Mouse (Mus musculus) MEL (cell line): Measurements from ENCODE around the gene Grm5. TPM values are rescaled to one million over a fixed set of nuclear protein-coding genes. Genes with fewer than 3 reads are reported as not detected.

ENCODE experiments used
- DNase-seq: peaks from one replicate; pipeline ENCODE4 v3.0.0; 2011; ENCODE audit warnings: low read depth, low spot score
- H3K27ac ChIP-seq: 2 replicates; pipeline ENCODE4 v1.5.1; 2012; ENCODE audit warnings: low read depth, mild to moderate bottlenecking, control low read depth, low read length, moderate library complexity; ENCODE audit not compliant: control insufficient read depth
- H3K27me3 ChIP-seq, 2 experiments: fragments of 150-350 bp in 1 of 2; sonication (generic) in 1 of 2; 2 replicates each; pipeline ENCODE4 v1.6.1; 2012; ENCODE audit warnings: low read length in 2 of 2, mild to moderate bottlenecking in 2 of 2, improper control_type of control experiment in 1 of 2, moderate library complexity in 1 of 2; ENCODE audit not compliant: insufficient read depth in 2 of 2, control insufficient read depth in 1 of 2
- H3K36me3 ChIP-seq, 2 experiments: 2 replicates each; pipeline ENCODE4 v1.6.1; 2012 to 2014; ENCODE audit warnings: low read length in 2 of 2, improper control_type of control experiment in 1 of 2, inconsistent platforms in 1 of 2, mild to moderate bottlenecking in 1 of 2; ENCODE audit not compliant: insufficient read depth in 2 of 2, control insufficient read depth in 1 of 2
- H3K4me1 ChIP-seq, 2 experiments: fragments of 150-350 bp in 1 of 2; sonication (generic) in 1 of 2; 2 replicates each; pipeline ENCODE4 v1.6.1; 2012; ENCODE audit warnings: low read length in 2 of 2, improper control_type of control experiment in 1 of 2, mild to moderate bottlenecking in 1 of 2; ENCODE audit not compliant: insufficient read depth in 2 of 2, control insufficient read depth in 1 of 2
- H3K4me3 ChIP-seq, 2 experiments: fragments of 150-350 bp in 1 of 2; sonication (generic) in 1 of 2; 2 replicates each; pipeline ENCODE4 v1.5.1; 2012; ENCODE audit warnings: low read depth in 2 of 2, low read length in 2 of 2, mild to moderate bottlenecking in 2 of 2, moderate library complexity in 2 of 2, control low read depth in 1 of 2, improper control_type of control experiment in 1 of 2; ENCODE audit not compliant: control insufficient read depth in 1 of 2, insufficient read depth in 1 of 2
- H3K79me2 ChIP-seq: 2 replicates; pipeline ENCODE4 v1.6.1; 2012; ENCODE audit warnings: mild to moderate bottlenecking, low read length, moderate library complexity; ENCODE audit not compliant: control insufficient read depth, poor library complexity, insufficient read depth
- H3K9ac ChIP-seq: 2 replicates; pipeline ENCODE4 v1.6.1; 2012; ENCODE audit warnings: low read depth, mild to moderate bottlenecking, control low read depth, low read length, moderate library complexity; ENCODE audit not compliant: control insufficient read depth, poor library complexity, severe bottlenecking
- H3K9me3 ChIP-seq: fragments of 150-350 bp; sonication (generic); replicated peaks from 2 replicates; pipeline ENCODE4 v1.6.1; 2012; ENCODE audit warnings: mild to moderate bottlenecking, low read length, improper control_type of control experiment, moderate library complexity; ENCODE audit not compliant: insufficient read depth
- BHLHE40 ChIP-seq: IDR thresholded peaks from 2 replicates; pipeline ENCODE4 v1.6.1; 2012; ENCODE audit warnings: low read depth, mild to moderate bottlenecking, inconsistent platforms, low read length, improper control_type of control experiment, borderline replicate concordance
- ELF1 ChIP-seq: IDR thresholded peaks from 2 replicates; pipeline ENCODE4 v1.6.1; 2014; ENCODE audit warnings: low read depth, mild to moderate bottlenecking, inconsistent platforms, low read length, improper control_type of control experiment, moderate library complexity
- EP300 ChIP-seq, 2 experiments: IDR thresholded peaks; 2 replicates each; pipeline ENCODE4 v1.6.1; 2011; ENCODE audit warnings: improper control_type of control experiment in 2 of 2, low read length in 2 of 2, low read depth in 1 of 2, mild to moderate bottlenecking in 1 of 2
- ETS1 ChIP-seq: IDR thresholded peaks from 2 replicates; pipeline ENCODE4 v1.6.1; 2012; ENCODE audit warnings: low read depth, mild to moderate bottlenecking, inconsistent platforms, low read length, improper control_type of control experiment, moderate library complexity
- GABPA ChIP-seq: IDR thresholded peaks from 2 replicates; pipeline ENCODE4 v1.6.1; 2012; ENCODE audit warnings: low read depth, mild to moderate bottlenecking, inconsistent platforms, low read length, improper control_type of control experiment, moderate library complexity
- GATA1 ChIP-seq: IDR thresholded peaks from 2 replicates; pipeline ENCODE4 v1.6.1; 2011; ENCODE audit warnings: low read depth, low read length, improper control_type of control experiment
- JUND ChIP-seq: IDR thresholded peaks from 2 replicates; pipeline ENCODE4 v1.6.1; 2011; ENCODE audit warnings: low read depth, mild to moderate bottlenecking, improper control_type of control experiment, low read length
- KAT2A ChIP-seq: conservative IDR thresholded peaks from 2 replicates; pipeline ENCODE4 v1.6.1; 2012; ENCODE audit warnings: low read depth, low read length, improper control_type of control experiment, inconsistent platforms
- MAFK ChIP-seq: IDR thresholded peaks from 2 replicates; pipeline ENCODE4 v1.6.1; 2011; ENCODE audit warnings: low read depth, mild to moderate bottlenecking, low read length, improper control_type of control experiment, borderline replicate concordance
- MAX ChIP-seq: IDR thresholded peaks from 2 replicates; pipeline ENCODE4 v1.6.1; 2011; ENCODE audit warnings: low read length, improper control_type of control experiment
- MAZ ChIP-seq: IDR thresholded peaks from 2 replicates; pipeline ENCODE4 v1.6.1; 2012; ENCODE audit warnings: low read depth, mild to moderate bottlenecking, inconsistent platforms, low read length, improper control_type of control experiment
- MXI1 ChIP-seq: IDR thresholded peaks from 2 replicates; pipeline ENCODE4 v1.6.1; 2011; ENCODE audit warnings: mild to moderate bottlenecking, low read depth, low read length, improper control_type of control experiment
- MYB ChIP-seq: IDR thresholded peaks from 2 replicates; pipeline ENCODE4 v1.6.1; 2011; ENCODE audit warnings: mild to moderate bottlenecking, low read depth, low read length, improper control_type of control experiment
- NELFE ChIP-seq: IDR thresholded peaks from 2 replicates; pipeline ENCODE4 v1.6.1; 2011; ENCODE audit warnings: low read depth, low read length, improper control_type of control experiment
- NRF1 ChIP-seq: IDR thresholded peaks from 2 replicates; pipeline ENCODE4 v1.6.1; 2014; ENCODE audit warnings: low read depth, mild to moderate bottlenecking, inconsistent platforms, low read length, improper control_type of control experiment, moderate library complexity; ENCODE audit not compliant: poor library complexity, insufficient read depth, severe bottlenecking
- POLR2AphosphoS2 ChIP-seq: IDR thresholded peaks from 2 replicates; pipeline ENCODE4 v1.6.1; 2011; ENCODE audit warnings: low read length, improper control_type of control experiment
- RAD21 ChIP-seq: IDR thresholded peaks from 2 replicates; pipeline ENCODE4 v1.6.1; 2011; ENCODE audit warnings: mild to moderate bottlenecking, low read depth, low read length, improper control_type of control experiment
- RCOR1 ChIP-seq: IDR thresholded peaks from 2 replicates; pipeline ENCODE4 v1.6.1; 2012; ENCODE audit warnings: low read depth, mild to moderate bottlenecking, inconsistent platforms, low read length, improper control_type of control experiment
- SIN3A ChIP-seq: IDR thresholded peaks from 2 replicates; pipeline ENCODE4 v1.6.1; 2012; ENCODE audit warnings: low read length, improper control_type of control experiment, inconsistent platforms
- TCF12 ChIP-seq: IDR thresholded peaks from 2 replicates; pipeline ENCODE4 v1.6.1; 2014; ENCODE audit warnings: low read depth, mild to moderate bottlenecking, inconsistent platforms, low read length, improper control_type of control experiment, moderate library complexity
- UBTF ChIP-seq: IDR thresholded peaks from 2 replicates; pipeline ENCODE4 v1.6.1; 2012; ENCODE audit warnings: low read depth, mild to moderate bottlenecking, inconsistent platforms, low read length, improper control_type of control experiment, moderate library complexity, borderline replicate concordance; ENCODE audit not compliant: insufficient read depth
- USF1 ChIP-seq: IDR thresholded peaks from 2 replicates; pipeline ENCODE4 v1.6.1; 2014; ENCODE audit warnings: low read depth, mild to moderate bottlenecking, inconsistent platforms, low read length, improper control_type of control experiment, moderate library complexity
- ZC3H11A ChIP-seq: IDR thresholded peaks from 2 replicates; pipeline ENCODE4 v1.6.1; 2012; ENCODE audit warnings: low read depth, mild to moderate bottlenecking, inconsistent platforms, low read length, improper control_type of control experiment
- ZKSCAN1 ChIP-seq: IDR thresholded peaks from 2 replicates; pipeline ENCODE4 v1.6.1; 2012; ENCODE audit warnings: low read depth, mild to moderate bottlenecking, inconsistent platforms, low read length, improper control_type of control experiment, moderate library complexity
- ZMIZ1 ChIP-seq: IDR thresholded peaks from 2 replicates; pipeline ENCODE4 v1.6.1; 2012; ENCODE audit warnings: low read depth, mild to moderate bottlenecking, inconsistent platforms, low read length, improper control_type of control experiment, moderate library complexity
- ZNF384 ChIP-seq: IDR thresholded peaks from 2 replicates; pipeline ENCODE4 v1.6.1; 2012; ENCODE audit warnings: low read depth, mild to moderate bottlenecking, inconsistent platforms, low read length, improper control_type of control experiment
- polyA plus RNA-seq, 2 experiments: library from polyadenylated mRNA; stranded (reverse) in 1 of 2; unstranded in 1 of 2; fragments of >175 nt in 1 of 2; fragments of >200 nt in 1 of 2; gene quantifications; 2 replicates each; pipeline versions ENCODE4 v1.2.1 to v1.2.4; 2012; ENCODE audit warnings: low replicate concordance in 2 of 2, low read depth in 1 of 2; ENCODE audit not compliant: insufficient read length in 2 of 2, insufficient read depth in 1 of 2, missing spikeins in 1 of 2
- total RNA-seq: library from RNA; depleted of rRNA; stranded (reverse); fragments of 300-350 nt; gene quantifications from 2 replicates; pipeline ENCODE4 v1.2.3, GENCODE M21; 2012

Grm5 gene
- total and polyA plus RNA-seq, 3 experiments = 0.39 to 0.46 TPM; not detected in 1

DNA sequence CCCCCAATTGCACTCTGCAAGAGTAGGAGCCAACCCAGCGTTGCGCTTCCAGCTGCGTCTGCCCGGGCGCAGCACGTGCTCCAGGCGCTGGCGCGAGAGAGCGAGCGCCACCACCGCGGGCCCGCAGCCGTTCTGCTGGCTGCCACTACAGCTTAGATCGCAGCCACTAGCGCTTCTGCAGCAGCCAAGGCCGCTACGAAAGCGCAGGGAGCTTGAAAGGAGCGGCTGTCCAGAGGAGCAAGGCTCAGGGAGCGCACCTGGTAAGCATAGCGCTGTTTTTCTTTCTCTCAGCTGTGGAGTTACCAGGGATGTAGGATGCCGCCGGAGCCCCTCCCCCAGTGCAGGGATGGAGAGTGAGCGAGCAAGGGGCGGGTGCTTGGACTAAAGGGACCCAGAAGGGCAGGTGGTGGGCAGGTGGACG is 323 bp downstream of the Grm5 start:
- Histone ChIP-seq H3K79me2 (no peaks in the 10 kb centered on the region), H3K27me3 (no peaks in the 10 kb centered on the region), H3K4me1 (no peaks in the 10 kb centered on the region), H3K4me3 (no peak overlapping the region), H3K27ac (no peak overlapping the region), H3K9ac (no peak overlapping the region), H3K36me3 (no peaks in the 10 kb centered on the region), H3K9me3 (no peaks in the 10 kb centered on the region)
- TF ChIP-seq MAZ (no peak), BHLHE40 (no peak), GATA1 (no peak), ZKSCAN1 (no peak), GABPA (no peak), USF1 (no peak), ZMIZ1 (no peak), ELF1 (no peak), MXI1 (no peak), JUND (no peak)
- DNase-seq = no peak

DNA sequence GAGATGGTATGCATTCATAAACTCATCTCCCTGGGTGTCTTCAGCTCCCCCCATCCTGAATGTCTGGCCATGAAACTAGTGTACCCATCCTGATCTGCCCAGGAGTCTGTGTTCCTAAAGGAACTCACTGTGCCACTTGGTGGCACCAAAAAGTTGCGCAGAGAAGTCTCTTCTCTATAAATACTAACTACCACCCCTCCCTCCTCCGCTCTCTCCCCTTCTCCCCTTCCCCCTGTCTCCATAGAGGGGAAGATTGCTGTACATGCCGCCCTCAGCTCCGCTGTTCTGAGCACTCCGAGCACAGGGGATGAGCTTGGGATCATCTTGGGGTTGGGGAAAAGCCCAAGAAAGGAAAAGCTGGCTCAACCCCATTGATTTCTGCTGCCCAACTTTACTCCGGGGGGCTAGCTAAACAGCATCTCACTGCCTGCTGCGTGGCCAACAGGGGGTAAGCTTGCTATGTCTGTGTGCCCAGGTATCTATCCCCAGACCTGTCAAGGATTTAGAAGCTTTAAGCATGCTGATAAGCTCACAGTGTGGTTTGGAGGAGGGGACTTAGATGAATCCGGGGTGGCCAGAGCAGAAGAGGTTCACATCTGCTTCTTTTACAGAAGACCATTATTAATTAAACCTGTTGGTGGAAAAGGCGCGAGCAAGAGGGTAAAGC is 2.4 kb downstream of the Grm5 start:
- Histone ChIP-seq H3K9me3 (no peaks in the 10 kb centered on the region), H3K27ac (no peak overlapping the region), H3K36me3 (no peaks in the 10 kb centered on the region), H3K79me2 (no peaks in the 10 kb centered on the region), H3K9ac (no peak overlapping the region), H3K4me3 (no peak overlapping the region), H3K27me3 (no peaks in the 10 kb centered on the region), H3K4me1 (no peaks in the 10 kb centered on the region)
- DNase-seq = no peak
- TF ChIP-seq KAT2A (no peak), MAX (no peak), USF1 (no peak), SIN3A (no peak), UBTF (no peak), GATA1 (no peak), NRF1 (no peak), EP300 (IDR thresholded peaks at IDR 0.05; ENCODE audit: low read depth in 1 of 2, low read length in 2 of 2) (no peak), ZNF384 (no peak), POLR2AphosphoS2 (no peak), ZMIZ1 (no peak), RCOR1 (no peak), JUND (no peak), MYB (no peak), TCF12 (no peak), NELFE (no peak), RAD21 (no peak), MAFK (no peak), ZC3H11A (no peak), ETS1 (no peak)
